Mouse (Mus musculus) stomach, adult 2 months (tissue): ENCODE results near the gene Prss22. TPM values are rescaled to one million over a fixed set of nuclear protein-coding genes. Genes with fewer than 3 reads are reported as not detected.

ENCODE experiments used
- polyA plus RNA-seq: library from polyadenylated mRNA; depleted of rRNA; stranded (reverse); fragments of >200 nt; gene quantifications from 2 replicates; pipeline ENCODE4 v1.2.3, GENCODE M21; 2012; rRNA removed

The Prss22 gene
- polyA plus RNA-seq: 0.58 and 0.98 TPM in 2 replicates

DNA sequence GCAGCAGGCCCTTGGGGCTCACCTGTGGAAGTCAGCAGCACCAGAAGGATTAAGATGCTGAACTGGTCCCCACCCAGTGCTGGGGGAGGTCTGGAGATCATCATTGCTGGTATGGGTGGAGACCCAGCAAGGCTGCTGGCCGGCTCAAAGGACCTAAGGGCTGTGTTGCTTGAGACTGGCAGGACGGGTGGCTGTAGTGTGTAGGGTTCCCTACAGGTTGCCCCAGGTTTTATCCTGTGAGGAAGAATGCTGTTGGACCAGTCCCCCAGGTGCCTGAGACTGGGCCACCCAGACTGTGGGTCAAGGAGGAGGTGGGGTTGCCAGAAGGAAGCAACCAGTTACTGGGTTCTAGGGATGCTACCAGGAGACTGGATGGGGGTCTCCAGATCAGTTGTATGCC is at the start of gene Prss22:
Gene Prss22, minus strand, starts transcription at position 200 of the 400 bp plus-strand sequence.

DNA sequence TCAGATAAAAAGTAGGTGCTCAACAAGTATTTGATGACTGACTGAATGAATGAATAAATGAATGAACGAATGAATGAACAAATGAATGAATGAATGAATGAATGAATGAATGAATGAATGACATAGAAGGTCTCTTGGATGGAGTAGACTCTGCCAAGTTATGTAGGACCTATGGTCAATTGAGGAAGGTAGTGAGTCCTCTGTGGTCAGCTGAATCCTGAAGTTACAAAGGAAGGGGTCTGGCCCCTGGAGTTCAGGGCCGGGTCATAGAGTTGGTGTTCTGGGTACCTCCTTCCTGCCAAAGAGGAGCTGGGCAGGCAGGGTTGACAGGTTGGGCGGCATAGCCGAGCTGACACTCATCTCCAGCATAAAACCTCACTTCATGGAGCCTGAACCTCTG is 39.9 kb upstream of the Prss22 start, which contains the start of gene Prss27:
Gene Prss27, plus strand, starts transcription at position 301 of the 400 bp plus-strand sequence.

DNA sequence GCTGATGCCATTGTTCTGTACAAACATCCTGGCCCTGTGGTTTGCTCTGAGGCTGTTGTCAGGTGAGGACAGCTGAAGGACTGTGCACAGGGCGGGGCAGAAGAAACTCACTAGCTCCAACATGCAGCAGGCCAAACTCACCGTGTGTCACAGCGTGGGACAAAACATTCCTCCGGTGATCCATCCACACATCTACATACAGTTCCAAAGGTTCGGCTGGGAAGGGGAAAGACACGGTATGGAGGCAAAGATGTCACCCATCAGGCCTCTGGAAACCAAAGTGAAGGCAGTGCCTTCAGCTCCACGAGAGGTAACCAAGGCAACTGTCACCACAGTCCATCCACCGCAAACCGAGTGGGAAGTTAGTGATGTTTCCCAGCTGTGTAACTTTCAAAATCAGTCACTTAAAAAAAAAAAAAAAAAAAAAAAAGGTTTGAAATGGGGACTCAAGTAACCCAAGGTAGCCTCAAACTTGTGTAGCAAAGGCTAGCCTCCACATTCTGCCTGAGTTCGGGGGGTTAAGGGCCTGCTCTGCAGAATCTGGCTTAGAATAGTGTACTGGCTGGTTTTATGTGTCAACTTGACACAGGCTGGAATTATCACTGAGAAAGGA is 17.5 kb downstream of the Prss22 start, which contains the start of gene Prss30:
Gene Prss30, minus strand, starts transcription at position 270 of the 613 bp plus-strand sequence.

DNA sequence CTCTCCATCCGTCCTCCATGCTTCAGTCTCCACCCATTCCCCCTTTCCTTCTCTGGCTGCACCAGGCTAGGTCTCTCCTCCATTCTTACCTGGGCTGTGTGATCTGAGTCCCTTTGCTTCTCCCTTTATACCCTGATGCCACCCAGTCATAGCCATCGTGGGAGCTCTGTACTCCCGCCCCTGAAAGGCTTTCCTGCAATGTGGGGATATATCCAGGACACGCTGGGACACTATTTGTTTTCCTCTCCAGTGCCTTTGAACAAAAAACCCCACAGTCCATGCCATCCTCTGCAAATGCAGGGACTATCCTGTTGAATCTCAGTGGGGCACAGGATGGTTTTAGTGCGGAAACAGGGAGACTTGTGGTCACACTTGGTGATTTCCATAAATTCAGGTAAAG is 42.7 kb downstream of the Prss22 start, which contains the start of gene Sbpl:
Gene Sbpl, minus strand, starts transcription at position 101 of the 400 bp plus-strand sequence.

Other genes starting within 250 kb of the Prss22 start
- 11.7 and 13.7 TPM in 2 replicates for gene Flywch1, start 226.5 kb downstream of the Prss22 start, polyA plus RNA-seq
- 3.7 and 5.8 TPM in 2 replicates for gene Flywch2, start 212.0 kb downstream of the Prss22 start, polyA plus RNA-seq
- gene Srrm2, start 207.6 kb downstream of the Prss22 start, polyA plus RNA-seq: 196 and 280 TPM in 2 replicates
- 361 and 511 TPM in 2 replicates for gene Elob, start 169.0 kb downstream of the Prss22 start, polyA plus RNA-seq
- 0.04 and 0.39 TPM in 2 replicates for gene Prss33, start 162.0 kb downstream of the Prss22 start, polyA plus RNA-seq
- 9.4 and 22.5 TPM in 2 replicates for gene Prss32, start 154.2 kb downstream of the Prss22 start, polyA plus RNA-seq
- 0.24 and 1.5 TPM in 2 replicates for gene Prss41, start 153.9 kb downstream of the Prss22 start, polyA plus RNA-seq
- not detected in 2 replicates for gene Prss21, start 130.0 kb downstream of the Prss22 start, polyA plus RNA-seq
- gene Dcpp1, start 117.2 kb downstream of the Prss22 start, polyA plus RNA-seq: not detected in 2 replicates
- not detected in 2 replicates for gene Dcpp2, start 117.2 kb downstream of the Prss22 start, polyA plus RNA-seq
- gene Dcpp3, start 80.6 kb downstream of the Prss22 start, polyA plus RNA-seq: not detected in 2 replicates
- gene Sbp, start 56.4 kb downstream of the Prss22 start, polyA plus RNA-seq: not detected in 2 replicates
- not detected in 2 replicates for gene Sbpl, start 42.8 kb downstream of the Prss22 start, polyA plus RNA-seq
- gene Prss30, start 17.5 kb downstream of the Prss22 start, polyA plus RNA-seq: 0.45 and 0.55 TPM in 2 replicates
- gene Prss27, start 40.0 kb upstream of the Prss22 start, polyA plus RNA-seq: 10.9 and 15.8 TPM in 2 replicates
- gene Kctd5, start 75.4 kb upstream of the Prss22 start, polyA plus RNA-seq: 12.6 and 22.9 TPM in 2 replicates
- 5.5 and 8.3 TPM in 2 replicates for gene Pdpk1, start 152.8 kb upstream of the Prss22 start, polyA plus RNA-seq
- 19.8 and 28.3 TPM in 2 replicates for gene Amdhd2, start 165.7 kb upstream of the Prss22 start, polyA plus RNA-seq
- gene Atp6v0c, start 171.6 kb upstream of the Prss22 start, polyA plus RNA-seq: 453 and 617 TPM in 2 replicates
- gene Tbc1d24, start 207.5 kb upstream of the Prss22 start, polyA plus RNA-seq: 4.8 and 7.3 TPM in 2 replicates
- 2.0 and 3.2 TPM in 2 replicates for gene Ntn3, start 211.4 kb upstream of the Prss22 start, polyA plus RNA-seq
- 2.8 and 4.9 TPM in 2 replicates for gene Tedc2, start 222.8 kb upstream of the Prss22 start, polyA plus RNA-seq